Mouse (Mus musculus) stomach, postnatal 0 days (tissue): Measurements from ENCODE around the gene Gm14085.

Experiments used
- CTCF ChIP-seq: IDR thresholded peaks from 2 replicates; pipeline ENCODE4 v1.5.1; 2016; ENCODE audit warnings: antibody characterized with exemption, low read depth, mild to moderate bottlenecking, moderate library complexity
- EP300 ChIP-seq: optimal IDR thresholded peaks from 2 replicates; pipeline ENCODE3; 2016; ENCODE audit warnings: antibody characterized with exemption

- TF ChIP-seq CTCF (no peak), EP300 (no peak)
Measured at GRCm38 (mm10) chr2:122469221-122469620, 15.5 kb upstream of the Gm14085 start.
